Mouse (Mus musculus) liver, embryonic 13.5 days (tissue): ENCODE data around the gene Popdc2. TPM values are rescaled to one million over a fixed set of nuclear protein-coding genes. Genes with fewer than 3 reads are reported as not detected.

ENCODE experiments used
- ATAC-seq: fragments of 200-750 bp; cut with Nextera tagmentation; 2 replicates; pipeline ENCODE4 v1.8.0; 2017; ENCODE audit warnings: low read depth, mild to moderate bottlenecking, moderate number of reproducible peaks, moderate library complexity
- DNase-seq: peaks from one replicate; pipeline ENCODE4 v3.0.0; 2022
- H3K27ac ChIP-seq: fragments of 300-500 bp; sonication (generic); 2 replicates; pipeline ENCODE4 v1.5.1; 2015; ENCODE audit warnings: moderate library complexity, mild to moderate bottlenecking, inconsistent platforms
- H3K27me3 ChIP-seq: fragments of 300-500 bp; sonication (generic); 2 replicates; pipeline ENCODE4 v1.6.1; 2015; ENCODE audit warnings: mild to moderate bottlenecking, inconsistent platforms
- H3K36me3 ChIP-seq: fragments of 300-500 bp; sonication (generic); 2 replicates; pipeline ENCODE4 v1.6.1; 2015; ENCODE audit warnings: mild to moderate bottlenecking, inconsistent platforms
- H3K4me1 ChIP-seq: fragments of 300-500 bp; sonication (generic); replicated peaks from 2 replicates; pipeline ENCODE4 v1.6.1; 2015; ENCODE audit warnings: inconsistent platforms
- H3K4me2 ChIP-seq: fragments of 300-500 bp; sonication (generic); 2 replicates; pipeline ENCODE4 v1.6.1; 2015; ENCODE audit warnings: inconsistent platforms, mild to moderate bottlenecking, moderate library complexity
- H3K4me3 ChIP-seq: fragments of 300-500 bp; sonication (generic); replicated peaks from 2 replicates; pipeline ENCODE4 v1.5.1; 2015; ENCODE audit warnings: mild to moderate bottlenecking, inconsistent platforms
- H3K9ac ChIP-seq: fragments of 300-500 bp; sonication (generic); 2 replicates; pipeline ENCODE4 v1.6.1; 2015; ENCODE audit warnings: mild to moderate bottlenecking, inconsistent platforms
- H3K9me3 ChIP-seq: fragments of 300-500 bp; sonication (generic); replicated peaks from 2 replicates; pipeline ENCODE4 v1.6.1; 2016; ENCODE audit warnings: inconsistent platforms
- WGBS: fragments of 180-500 bp; shearing (Covaris S2); methylation state at CpG from one replicate; pipeline ENCODE4 v1.1.7; 2015; ENCODE audit not compliant: insufficient replicate concordance; 5-methylcytosine and 5-hydroxymethylcytosine counted together
- polyA plus RNA-seq: library from polyadenylated mRNA; unstranded; fragments of >200 nt; fragmentation: Nextera tagmentation; extraction: Ambion mirVana; gene quantifications from 2 replicates; pipeline ENCODE4 v1.2.1, GENCODE M21; 2015

The Popdc2 gene
- polyA plus RNA-seq, 1 experiment from 2014 or later = 24.2 TPM

DNA sequence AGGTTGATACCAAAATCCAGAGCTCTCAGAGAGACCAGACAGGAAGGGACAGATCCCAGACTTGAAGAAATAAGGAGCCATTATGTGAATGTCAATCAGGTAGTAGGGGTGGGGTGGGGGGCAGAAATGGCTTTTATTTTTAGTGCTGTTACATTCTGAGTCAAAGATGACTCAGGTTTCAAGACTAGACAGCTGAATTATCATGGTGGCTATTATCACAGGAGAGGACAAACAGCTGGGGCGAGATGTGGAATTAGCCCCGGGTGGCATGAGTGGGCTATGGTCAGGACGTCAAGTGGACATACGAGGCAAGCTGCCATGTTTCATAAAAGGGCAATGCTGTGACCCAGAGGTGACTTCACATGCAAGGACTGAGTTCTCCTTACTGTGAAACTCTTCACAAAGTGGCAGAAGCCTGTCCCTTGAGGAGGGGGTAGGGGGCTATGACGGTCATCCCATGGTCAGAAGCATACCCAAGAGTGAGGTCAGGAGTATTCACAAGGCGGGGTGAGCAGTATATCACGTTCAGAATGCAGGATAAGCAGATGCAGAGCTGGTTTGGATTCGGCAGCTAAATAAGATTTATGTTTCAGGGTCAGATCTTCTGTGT lies 27.4 kb downstream of the Popdc2 start:
- DNase-seq (no peak), ATAC-seq (no peak)
- H3K36me3 ChIP-seq = no peaks in the 10 kb centered on the region
- peaks cover 47% of the 10 kb centered on the region for H3K4me1 ChIP-seq
- no peaks in the 10 kb centered on the region for H3K27me3 ChIP-seq
- H3K4me2 ChIP-seq = no peak overlapping the region
- no peak overlapping the region for H3K9ac ChIP-seq
- no peaks in the 10 kb centered on the region for H3K9me3 ChIP-seq
- whole genome bisulfite sequencing = 70% methylated on average over 8 of the region's 8 CpGs
- no peak overlapping the region for H3K27ac ChIP-seq
- H3K4me3 ChIP-seq = no peak overlapping the region

DNA sequence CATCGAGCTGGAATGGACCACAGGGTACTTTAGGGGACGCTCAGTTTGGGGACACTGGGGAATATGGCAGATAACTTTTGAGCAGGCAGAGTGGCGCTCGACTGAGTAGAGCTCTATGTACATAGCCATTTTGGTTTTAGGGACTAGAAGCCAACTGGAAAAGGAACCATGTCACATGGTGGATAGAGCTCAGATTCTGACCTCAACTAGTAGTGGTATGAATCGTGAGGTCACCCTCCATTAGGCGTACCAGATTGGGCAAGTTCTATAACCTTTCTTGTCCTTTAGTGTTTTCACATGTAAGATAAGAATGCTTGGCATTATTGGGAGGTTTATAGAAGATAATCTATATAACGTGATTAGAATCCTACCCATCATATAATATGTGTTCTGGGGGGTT lies 28.3 kb downstream of the Popdc2 start:
- 75% methylated on average over 7 of the region's 7 CpGs for WGBS
- no peaks in the 10 kb centered on the region for H3K27me3 ChIP-seq
- no peak overlapping the region for H3K9ac ChIP-seq
- H3K9me3 ChIP-seq = no peaks in the 10 kb centered on the region
- no peak overlapping the region for H3K4me2 ChIP-seq
- H3K4me1 ChIP-seq = peaks cover 45% of the 10 kb centered on the region
- no peak overlapping the region for H3K4me3 ChIP-seq
- ATAC-seq (no peak), DNase-seq (no peak)
- H3K27ac ChIP-seq = no peak overlapping the region
- no peaks in the 10 kb centered on the region for H3K36me3 ChIP-seq

DNA sequence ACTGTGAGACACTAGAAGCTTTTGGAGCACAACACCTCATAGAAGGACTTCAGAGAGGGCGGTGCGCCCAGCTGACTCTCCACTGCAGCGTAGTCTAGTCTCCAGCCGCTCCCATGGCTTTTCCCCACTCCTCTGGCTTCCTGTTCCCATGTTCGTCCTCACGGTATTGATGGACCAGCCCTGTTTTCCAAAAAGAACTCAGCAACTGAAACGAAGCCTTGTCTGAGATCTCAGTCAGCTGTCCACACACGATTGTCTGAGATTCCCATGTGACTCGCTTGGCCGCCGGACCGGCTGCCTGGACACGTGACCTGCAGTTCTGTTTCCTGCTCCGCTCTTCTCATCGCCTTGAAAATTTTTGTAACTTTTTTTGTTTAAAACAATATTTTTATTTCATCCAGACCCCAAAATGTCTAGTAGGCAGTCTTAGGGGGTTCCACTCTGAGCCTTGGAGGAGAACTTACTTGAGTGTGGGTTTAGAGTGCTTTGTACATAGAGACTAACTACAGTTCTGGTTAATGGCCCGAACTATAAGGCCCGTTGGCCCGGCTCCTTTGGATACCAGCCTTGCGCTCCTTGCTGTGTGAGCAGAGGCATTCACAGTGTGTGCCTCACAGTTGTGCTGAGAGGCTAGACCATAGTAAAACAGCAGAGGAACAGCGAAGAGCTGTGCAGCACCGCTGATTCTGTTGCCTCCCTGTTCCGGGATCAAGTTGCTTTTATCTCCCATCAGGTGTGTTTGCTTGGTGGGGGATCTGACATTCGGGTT lies 30.3 kb downstream of the Popdc2 start:
- H3K4me1 ChIP-seq = peaks cover 35% of the 10 kb centered on the region
- H3K27me3 ChIP-seq = no peaks in the 10 kb centered on the region
- no peaks in the 10 kb centered on the region for H3K36me3 ChIP-seq
- 78% methylated on average over 23 of the region's 23 CpGs for WGBS
- no peaks in the 10 kb centered on the region for H3K9me3 ChIP-seq
- no peak overlapping the region for H3K4me3 ChIP-seq
- H3K27ac ChIP-seq = no peak overlapping the region
- ATAC-seq = no peak
- no peak overlapping the region for H3K4me2 ChIP-seq
- H3K9ac ChIP-seq = no peak overlapping the region
- no peak for DNase-seq

DNA sequence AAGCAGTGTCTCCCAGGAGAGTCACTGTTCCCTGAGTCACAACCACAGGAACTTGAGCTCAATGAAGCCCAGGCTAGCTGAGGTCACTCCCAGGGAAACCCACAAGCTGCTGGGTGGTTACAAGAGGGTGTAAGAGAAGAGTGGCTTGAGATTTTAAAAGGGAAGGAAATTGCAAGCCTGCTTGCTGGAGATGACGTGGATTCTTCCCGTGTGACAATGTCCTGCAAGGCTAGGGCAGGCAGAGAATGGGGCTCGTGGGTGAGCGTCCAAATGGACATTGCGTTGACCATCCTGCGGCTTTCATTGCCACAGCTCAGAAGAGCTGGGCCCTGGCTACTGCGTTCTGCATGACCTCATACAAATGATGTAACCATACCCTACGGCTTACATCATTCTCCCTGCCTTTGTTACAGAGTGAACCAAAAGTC lies 32.2 kb downstream of the Popdc2 start:
- H3K9ac ChIP-seq = no peak overlapping the region
- no peak overlapping the region for H3K4me2 ChIP-seq
- no peaks in the 10 kb centered on the region for H3K27me3 ChIP-seq
- peaks cover 35% of the 10 kb centered on the region for H3K4me1 ChIP-seq
- no peak overlapping the region for H3K4me3 ChIP-seq
- 52% methylated on average over 8 of the region's 8 CpGs for WGBS
- no peaks in the 10 kb centered on the region for H3K36me3 ChIP-seq
- DNase-seq = no peak
- no peaks in the 10 kb centered on the region for H3K9me3 ChIP-seq
- no peak for ATAC-seq
- H3K27ac ChIP-seq = no peak overlapping the region

DNA sequence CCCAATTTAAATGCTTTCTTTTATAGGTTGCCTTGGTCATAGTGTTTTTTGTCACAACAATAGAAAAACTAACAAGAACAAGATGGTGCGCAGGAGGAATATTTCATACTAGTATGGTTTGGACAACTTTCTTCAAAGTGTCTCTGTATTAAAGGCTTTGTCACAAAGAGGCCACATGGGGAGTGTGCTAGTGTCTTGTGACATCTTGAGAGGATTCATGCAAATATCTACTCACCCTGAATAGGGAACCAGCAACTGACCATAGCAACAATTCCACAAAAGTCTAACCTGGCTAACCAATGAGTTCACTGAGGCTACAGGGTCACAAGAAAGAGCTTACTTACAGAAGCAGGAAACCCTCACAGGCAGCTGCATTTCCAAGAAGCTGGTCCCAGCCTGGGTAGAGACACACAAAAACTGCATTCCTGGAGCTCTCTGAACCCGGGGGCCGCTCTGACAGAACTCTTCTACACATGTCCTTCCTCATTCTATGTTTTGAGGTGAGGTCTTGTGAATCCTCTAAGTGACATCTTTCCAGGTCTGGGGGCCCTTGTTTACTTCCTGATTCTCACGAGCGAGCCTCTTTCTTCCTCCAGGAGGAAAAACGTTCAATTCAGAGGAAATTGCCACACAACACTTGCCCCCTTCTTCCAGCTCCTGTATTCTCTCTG lies 33.2 kb downstream of the Popdc2 start:
- H3K9me3 ChIP-seq = no peaks in the 10 kb centered on the region
- no peak for DNase-seq
- H3K4me3 ChIP-seq = no peak overlapping the region
- H3K27me3 ChIP-seq = no peaks in the 10 kb centered on the region
- H3K27ac ChIP-seq = no peak overlapping the region
- H3K4me2 ChIP-seq = no peak overlapping the region
- ATAC-seq = no peak
- H3K9ac ChIP-seq = no peak overlapping the region
- peaks cover 45% of the 10 kb centered on the region for H3K4me1 ChIP-seq
- WGBS = 38% methylated on average over 6 of the region's 6 CpGs
- H3K36me3 ChIP-seq = no peaks in the 10 kb centered on the region

DNA sequence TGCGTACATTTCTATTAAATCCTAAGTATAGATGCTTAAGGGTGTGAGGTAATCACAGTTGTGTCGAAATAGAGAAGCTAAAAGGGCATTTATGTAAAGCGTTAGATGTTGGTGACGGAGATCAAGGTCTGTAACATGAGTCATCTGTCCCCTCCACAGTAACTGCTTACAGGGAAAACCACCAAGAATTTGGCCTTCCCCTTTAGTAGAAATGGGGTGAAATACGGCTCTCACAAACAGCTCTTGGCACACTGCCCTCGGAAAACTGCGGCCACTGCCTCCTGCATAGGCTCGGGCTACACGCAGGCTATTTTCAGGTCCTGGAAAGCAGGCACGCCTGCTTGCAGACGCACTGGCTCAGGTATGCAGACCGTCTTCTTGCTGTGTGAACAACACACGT lies 34.1 kb downstream of the Popdc2 start:
- no peak overlapping the region for H3K9ac ChIP-seq
- H3K9me3 ChIP-seq = no peaks in the 10 kb centered on the region
- H3K4me2 ChIP-seq = no peak overlapping the region
- WGBS = 50% methylated on average over 13 of the region's 13 CpGs
- H3K27me3 ChIP-seq = no peaks in the 10 kb centered on the region
- no peak for ATAC-seq
- H3K36me3 ChIP-seq = no peaks in the 10 kb centered on the region
- no peak overlapping the region for H3K4me3 ChIP-seq
- DNase-seq = no peak
- H3K4me1 ChIP-seq = peaks cover 55% of the 10 kb centered on the region
- no peak overlapping the region for H3K27ac ChIP-seq

DNA sequence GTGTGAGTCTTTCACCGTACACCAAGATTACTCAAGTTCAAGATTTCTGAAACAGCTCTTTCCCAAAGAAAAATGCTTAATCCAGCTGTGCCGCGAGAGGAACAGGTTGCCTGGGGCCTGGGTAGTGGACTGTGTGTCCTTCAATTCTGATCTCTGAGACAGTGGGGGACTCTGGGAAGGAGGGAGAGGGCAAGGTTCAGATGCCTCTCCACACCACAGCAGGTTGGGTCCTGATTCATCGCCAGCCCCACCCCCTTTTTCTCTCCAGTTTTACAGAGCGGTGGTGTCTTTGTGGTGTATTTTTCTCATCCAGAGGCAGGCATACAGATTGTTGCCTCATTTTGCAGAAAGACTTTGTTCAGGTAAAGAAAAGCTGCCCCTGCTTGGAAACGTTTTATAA lies 36.3 kb downstream of the Popdc2 start:
- H3K27ac ChIP-seq = no peak overlapping the region
- 76% methylated on average over 6 of the region's 6 CpGs for WGBS
- no peaks in the 10 kb centered on the region for H3K9me3 ChIP-seq
- no peaks in the 10 kb centered on the region for H3K27me3 ChIP-seq
- ATAC-seq = no peak
- peaks cover 53% of the 10 kb centered on the region for H3K4me1 ChIP-seq
- no peaks in the 10 kb centered on the region for H3K36me3 ChIP-seq
- no peak overlapping the region for H3K9ac ChIP-seq
- no peak overlapping the region for H3K4me2 ChIP-seq
- DNase-seq = no peak
- H3K4me3 ChIP-seq = no peak overlapping the region

DNA sequence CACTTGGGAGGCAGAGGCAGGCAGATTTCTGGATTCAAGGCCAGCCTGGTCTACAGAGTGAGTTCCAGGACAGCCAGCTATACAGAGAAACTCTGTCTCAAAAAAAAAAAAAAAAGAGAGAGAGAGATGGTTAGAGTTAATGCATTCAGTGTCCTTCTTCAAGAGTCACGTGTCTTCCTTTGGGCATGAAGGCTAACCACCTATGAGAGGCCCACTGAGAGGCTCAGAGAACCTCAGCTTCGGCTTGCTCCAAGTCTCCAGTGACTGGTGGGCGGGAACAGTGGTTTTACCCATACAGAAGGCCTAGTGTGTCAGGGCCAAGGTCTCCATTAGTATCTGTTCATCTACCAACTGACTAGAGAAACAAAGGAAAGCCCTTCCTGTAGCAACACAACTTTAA lies 37.1 kb downstream of the Popdc2 start:
- Histone ChIP-seq H3K4me1 (peaks cover 55% of the 10 kb centered on the region), H3K4me2 (peak overlapping the region; percentile 51; the same call in 1 of the 2 replicates), H3K9ac (peak overlapping the region; percentile 41; the same call in 1 of the 2 replicates), H3K27me3 (no peaks in the 10 kb centered on the region), H3K27ac (peak overlapping the region; percentile 71), H3K36me3 (no peaks in the 10 kb centered on the region), H3K9me3 (no peaks in the 10 kb centered on the region), H3K4me3 (no peak overlapping the region)
- DNase-seq (no peak), ATAC-seq (peak; percentile 35; the same call in 1 of the 2 replicates)
- WGBS = 28% methylated on average over 3 of the region's 3 CpGs

DNA sequence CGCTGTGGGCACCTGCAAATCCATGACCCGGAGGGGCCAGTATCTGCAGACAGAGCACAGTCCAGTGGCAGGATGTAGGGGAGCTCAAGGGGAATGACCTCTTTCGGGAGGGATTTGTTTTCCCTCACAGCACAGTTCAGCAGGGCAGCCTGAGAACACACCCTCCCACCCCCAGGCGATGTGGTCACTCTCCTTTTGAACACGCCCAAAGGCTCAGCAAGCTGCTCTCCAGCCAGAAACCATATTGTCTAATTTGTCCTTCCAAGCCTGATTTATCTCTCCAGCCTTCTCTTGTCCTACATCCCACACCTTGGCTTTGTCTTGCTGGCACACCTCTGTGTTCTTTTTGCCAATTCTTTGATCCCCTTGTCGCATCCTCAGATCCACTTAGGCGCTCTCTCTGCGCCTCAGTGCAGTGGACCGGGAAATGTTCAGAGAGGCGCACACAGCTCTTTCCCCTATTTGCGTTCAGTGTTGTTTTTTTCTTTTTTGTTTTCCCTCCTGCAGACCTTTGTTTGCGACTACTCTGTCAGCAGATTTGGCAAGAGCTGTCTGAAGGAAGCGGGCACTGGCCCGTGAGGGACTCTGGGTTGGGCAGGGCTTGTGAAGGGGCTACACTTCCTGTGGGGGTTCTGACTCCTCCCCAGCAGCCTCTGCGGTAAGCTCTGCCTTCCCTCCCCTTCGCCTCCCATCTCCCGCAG lies 37.7 kb downstream of the Popdc2 start:
- DNase-seq (no peak), ATAC-seq (peak; percentile 81)
- H3K27ac ChIP-seq = peak overlapping the region; percentile 71
- H3K4me2 ChIP-seq = peak overlapping the region; percentile 51
- peaks cover 49% of the 10 kb centered on the region for H3K4me1 ChIP-seq
- no peaks in the 10 kb centered on the region for H3K9me3 ChIP-seq
- WGBS = 14% methylated on average over 17 of the region's 17 CpGs
- H3K4me3 ChIP-seq = no peak overlapping the region; the same call in 1 of the 2 replicates
- H3K27me3 ChIP-seq = no peaks in the 10 kb centered on the region
- H3K9ac ChIP-seq = peak overlapping the region; percentile 41; the same call in 1 of the 2 replicates
- no peaks in the 10 kb centered on the region for H3K36me3 ChIP-seq

DNA sequence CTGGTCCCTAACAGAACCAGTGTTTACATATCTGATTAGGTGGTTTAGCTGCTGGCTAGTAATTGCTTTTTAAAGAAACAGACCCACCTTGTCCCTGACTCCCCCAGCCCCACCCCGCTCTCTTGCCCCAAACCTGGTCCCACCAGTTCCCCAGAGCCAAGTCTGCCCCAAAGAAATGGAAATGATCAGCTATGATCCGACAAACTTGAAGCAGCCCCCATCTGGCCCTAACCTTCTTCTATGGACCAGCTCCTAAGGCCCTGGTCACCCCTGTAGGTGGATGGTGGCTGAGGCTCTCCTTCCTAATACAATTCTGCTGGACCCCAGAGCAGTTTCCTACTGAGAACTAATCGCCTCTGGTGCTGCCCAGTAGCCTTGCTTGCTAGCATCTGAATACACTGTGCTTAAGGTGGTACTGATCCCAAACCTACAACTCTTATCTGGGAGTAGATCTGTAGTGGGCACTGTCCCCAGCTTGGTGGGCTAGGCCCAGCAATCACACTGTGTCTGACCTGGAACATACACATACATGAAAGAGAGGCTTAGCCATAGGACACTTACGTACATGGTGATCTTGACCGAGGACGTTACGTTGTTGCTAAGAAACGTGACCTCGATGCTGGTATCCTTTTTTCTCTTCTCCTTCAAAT lies 38.4 kb downstream of the Popdc2 start:
- Histone ChIP-seq H3K4me3 (no peak overlapping the region; the same call in 1 of the 2 replicates), H3K9me3 (no peaks in the 10 kb centered on the region), H3K4me2 (peak overlapping the region; percentile 51), H3K27ac (peak overlapping the region; percentile 65; the same call in 1 of the 2 replicates), H3K36me3 (no peaks in the 10 kb centered on the region), H3K4me1 (peaks cover 43% of the 10 kb centered on the region), H3K9ac (peak overlapping the region; percentile 41; the same call in 1 of the 2 replicates), H3K27me3 (no peaks in the 10 kb centered on the region)
- ATAC-seq (0 out of 2 replicates have a peak, but pooled peaks have one; percentile 6), DNase-seq (no peak)
- WGBS = 74% methylated on average over 9 of the region's 9 CpGs
